Mouse (Mus musculus): Measurements from ENCODE around the gene Jak3.
"Not testable (repeated sequence)": the region's sequence is repeated elsewhere in the genome, so short reads cannot be mapped to it uniquely, and the experiment has no call there.

The Jak3 gene

DNA sequence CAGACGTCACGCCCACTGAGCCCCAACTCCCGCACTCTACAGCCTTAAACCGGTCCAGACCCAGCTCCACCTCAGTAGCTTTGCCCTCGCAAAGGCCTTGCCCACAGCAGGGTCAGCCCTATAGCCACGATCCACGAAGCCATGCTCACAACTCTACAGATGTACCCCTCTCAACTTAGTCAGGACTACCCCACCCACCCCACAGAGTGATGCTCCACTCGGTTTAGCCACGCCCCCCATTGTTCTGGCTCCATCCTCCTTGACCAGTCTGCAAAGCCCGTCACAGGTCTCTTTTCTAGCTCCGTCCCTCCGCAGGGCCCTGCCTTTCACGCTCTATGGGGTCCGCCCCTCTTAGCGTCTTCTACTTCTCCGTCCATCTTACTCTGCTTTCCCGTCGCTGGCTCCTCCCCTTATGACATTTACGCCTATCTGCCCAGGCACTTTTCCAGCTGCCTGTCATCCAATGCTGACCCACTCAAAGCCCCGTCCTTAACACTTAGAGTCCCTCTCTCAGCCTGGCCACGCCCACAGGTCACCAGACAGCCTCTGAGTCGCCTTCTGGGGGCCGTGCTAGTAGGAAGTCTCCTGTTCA lies 10.1 kb downstream of the Jak3 start:
- DNase-seq (ENCODE audit: low spot score): no peak

DNA sequence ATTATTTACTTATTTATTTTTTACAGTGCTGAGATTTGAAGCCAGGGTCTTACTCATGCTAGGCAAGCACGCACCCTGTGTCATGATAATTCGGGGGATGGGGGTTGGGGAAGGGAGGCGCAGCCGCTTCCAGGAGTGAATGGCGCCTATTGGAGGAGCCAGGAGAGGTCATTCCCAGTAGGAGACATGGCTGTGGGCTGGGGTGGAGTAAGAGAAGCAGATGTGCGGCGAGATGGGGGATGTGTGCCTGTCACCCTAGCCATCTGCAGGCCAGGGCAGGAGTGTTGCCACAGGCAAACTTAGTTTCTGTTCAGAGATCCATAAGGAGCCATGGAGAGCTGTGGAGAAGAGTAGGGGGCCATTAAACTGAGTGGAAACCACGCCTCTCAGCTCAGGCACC lies 11.5 kb downstream of the Jak3 start:
- DNase-seq (ENCODE audit: low spot score): no peak

DNA sequence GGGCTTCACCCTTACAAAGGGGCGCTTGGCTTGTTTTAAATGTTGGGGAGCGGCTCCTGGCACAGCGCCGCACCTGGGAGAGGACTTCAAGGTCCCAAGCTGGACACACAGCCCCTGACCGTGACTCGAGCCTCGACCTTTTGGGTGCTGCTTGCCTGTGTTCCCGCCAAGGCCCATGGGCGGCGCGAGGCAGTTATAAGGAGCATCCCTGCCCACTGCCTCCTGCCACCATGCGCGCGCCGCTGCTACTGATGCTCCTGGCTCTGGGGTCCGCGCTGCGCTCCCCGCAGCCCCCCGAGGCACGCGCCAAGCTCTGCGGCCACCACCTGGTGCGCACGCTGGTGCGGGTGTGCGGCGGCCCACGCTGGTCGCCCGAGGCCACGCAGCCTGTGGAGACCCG lies 12.9 kb downstream of the Jak3 start, which contains the start of gene Insl3:
TSS of gene Insl3 (plus strand) at position 187 of the 400 bp plus-strand sequence.
- DNase-seq (ENCODE audit: low spot score): no peak

DNA sequence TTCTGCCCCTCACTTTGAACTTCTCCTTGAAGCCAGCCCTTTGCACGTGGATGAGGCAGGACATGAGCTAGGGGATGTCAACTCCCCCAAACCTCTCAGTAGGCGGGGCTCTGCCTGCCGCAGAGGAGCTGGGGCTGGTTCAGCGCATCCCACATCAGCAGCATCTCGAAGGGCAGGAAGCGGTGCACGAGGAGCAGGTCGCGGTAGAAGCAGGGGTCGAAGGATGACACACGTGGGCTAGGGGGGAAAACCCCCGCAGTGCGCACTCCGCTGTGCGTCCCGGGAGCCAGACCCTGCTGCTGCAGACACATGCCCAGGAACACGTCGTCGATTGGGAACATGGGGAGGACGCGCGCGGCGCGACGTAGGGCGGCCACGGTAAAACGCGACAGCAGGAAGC lies 16.4 kb downstream of the Jak3 start:
- no peak for DNase-seq (ENCODE audit: low spot score)

DNA sequence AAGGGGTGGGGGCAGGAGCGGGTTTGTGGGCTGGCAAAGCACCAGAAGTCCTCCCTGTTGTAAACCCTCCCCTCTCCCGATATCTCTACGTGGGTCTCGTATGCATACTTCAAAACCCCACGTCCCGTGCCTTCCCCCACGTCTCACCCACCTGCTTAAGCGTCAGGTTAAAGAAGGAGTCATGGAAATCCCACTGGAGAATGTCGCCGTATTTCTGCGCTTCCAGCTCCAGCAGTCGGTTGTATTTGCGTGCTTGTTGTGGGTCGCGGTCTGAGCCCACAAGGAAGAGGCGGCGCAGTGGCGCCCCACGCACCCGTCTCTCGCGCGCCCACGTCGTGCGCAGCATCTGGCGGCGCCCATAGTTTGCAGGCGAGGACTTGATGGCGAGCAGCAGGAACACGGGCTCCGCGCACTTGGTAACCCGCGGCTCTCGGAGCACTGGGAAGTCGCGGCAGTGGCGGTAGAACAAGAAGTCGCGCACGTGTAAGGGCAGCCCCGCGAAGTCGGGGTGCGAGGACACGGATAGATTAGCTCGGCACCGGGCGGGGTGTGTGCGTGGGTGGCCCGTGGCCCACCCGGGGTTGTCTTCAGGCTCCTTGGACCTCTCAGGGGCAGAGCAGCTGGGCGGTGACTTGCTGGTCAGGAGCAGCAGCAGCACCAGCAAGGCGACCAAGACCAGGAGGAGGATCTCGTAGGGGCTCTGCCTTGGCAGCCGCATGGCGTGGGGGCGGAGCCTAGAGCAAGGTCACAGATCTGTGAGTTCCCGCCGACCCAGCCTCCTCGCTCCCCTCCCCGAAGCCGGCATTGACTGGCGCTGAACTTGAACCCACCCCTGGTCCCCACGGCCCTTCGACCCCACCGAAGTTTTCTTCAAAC lies 17.3 kb downstream of the Jak3 start:
- DNase-seq (ENCODE audit: low spot score): no peak

DNA sequence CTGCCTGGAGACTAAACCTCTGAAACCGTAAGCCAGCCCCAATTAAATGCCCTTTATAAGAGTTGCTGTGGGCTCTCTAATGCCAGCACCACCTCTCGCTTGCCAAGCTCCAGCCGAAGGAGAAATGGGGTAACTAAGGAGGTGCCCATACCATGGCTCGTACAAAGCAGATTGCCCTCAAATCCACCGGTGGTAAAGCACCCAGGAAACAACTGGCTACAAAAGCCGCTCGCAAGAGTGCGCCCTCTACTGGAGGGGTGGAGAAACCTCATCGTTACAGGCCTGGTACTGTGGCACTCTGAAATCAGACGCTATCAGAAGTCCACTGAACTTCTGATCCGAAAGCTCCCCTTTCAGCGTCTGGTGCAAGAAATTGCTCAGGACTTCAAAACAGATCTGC lies 19.4 kb downstream of the Jak3 start:
- not testable (repeated sequence) for DNase-seq (ENCODE audit: low spot score)

DNA sequence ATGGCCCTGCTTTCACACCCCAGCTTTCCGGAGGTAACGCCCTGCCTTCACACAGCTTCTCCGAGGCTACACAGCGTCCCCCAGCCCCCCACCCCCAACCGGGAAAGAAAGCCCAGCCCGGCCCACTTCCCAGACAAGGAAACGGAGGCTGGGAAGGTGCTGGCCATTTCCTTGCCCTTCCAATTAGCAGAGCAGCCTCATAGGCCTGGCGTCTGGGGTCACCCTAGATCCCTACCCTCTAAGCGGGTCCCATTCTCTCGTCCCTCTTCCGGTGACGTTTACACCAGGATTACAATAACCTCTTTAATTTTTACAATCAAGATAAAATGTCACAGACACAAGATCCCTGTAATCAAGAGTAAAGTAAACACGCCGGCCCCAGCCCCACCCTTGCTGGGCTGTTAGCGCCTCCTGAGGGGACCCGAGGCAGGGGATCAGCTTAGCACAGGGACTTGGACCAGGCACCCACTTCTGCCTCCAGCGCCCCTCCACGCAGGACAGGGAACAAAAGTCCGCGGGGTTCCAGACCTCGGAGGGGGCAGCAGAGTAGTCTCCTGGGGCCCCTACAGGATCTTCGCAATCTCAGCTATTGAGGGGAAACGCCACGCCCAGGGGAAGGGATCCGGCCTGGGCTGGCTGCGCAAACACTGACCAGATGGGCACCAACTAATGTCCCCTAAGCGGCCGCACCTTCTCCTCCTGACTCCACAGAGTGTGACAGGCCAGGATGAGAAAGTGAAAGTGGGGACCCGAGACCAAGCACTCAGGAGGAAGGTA lies 24.6 kb downstream of the Jak3 start:
- peak; percentile 45 for DNase-seq (ENCODE audit: low spot score)

DNA sequence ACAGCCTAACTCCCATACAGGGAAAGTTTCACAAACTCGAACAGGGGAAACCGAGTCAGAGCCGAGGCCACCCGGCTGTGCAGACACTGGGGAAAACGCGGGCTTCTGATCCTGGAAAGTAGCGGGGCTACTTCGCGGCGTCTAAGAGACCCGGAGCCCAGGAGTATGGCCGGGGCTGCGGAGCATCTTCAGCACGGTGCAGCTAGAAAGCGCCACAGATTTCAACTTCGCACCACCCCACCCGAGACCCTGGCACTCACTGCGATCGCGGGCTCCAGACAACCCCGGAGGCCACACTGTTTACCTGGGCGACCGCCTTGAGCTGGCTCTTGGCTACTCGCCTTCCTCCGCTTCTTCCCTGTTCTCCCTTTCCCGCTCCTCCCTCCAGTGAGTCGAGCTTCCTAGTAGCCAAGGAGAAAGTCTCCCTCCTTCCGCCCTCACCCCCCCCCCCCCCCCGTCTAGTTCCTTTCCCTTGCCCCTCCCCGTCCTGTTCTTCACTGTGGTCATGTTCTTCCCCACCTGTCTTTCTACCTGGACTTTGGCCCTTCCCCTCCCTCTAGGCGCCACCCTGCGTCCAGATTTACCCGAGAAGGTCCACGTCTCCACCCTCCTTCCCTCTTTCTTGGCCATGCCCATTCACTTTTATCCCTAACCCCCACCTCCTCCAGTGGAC lies 25.5 kb downstream of the Jak3 start, which contains the start of gene B3gnt3:
TSS of gene B3gnt3 (minus strand) at position 376 of the 673 bp plus-strand sequence.
- no peak for DNase-seq (ENCODE audit: low spot score)

DNA sequence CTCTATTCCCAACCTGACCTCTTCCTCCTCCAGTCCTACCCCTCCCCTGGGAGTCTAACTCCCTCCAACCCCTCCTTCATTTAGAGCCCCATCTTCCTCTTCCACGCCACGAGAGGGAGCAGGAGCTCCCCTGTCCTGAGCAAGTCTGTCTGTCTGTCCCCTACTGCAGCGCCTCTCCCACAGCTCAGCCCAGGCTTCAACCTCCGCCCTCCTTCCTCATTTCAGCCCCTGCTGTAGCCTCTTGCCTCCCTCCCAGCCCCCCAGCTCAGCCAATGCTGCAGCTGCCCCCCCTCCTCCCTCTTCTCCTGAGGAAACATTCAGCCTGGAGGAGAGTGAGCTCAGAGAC lies 26.0 kb downstream of the Jak3 start:
- DNase-seq (ENCODE audit: low spot score): no peak

DNA sequence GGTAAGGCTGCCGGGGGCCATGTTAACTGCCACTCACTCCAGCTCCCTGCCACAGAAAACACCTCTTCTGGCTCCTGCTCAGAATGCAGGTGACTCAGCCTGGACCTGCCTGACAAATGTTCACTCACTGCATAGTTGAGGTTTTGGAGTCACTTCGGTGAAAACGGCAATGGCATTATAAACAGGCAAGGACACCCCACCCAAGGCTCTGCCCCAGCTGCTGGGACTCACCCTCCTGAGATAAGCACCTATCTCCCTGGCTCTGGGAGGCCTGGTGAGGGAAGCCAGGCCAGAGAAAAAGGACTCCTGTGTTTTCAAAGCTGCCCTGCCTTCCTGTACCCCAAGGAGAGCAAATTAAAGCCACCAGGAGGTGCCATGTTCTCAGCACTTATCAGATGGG lies 26.8 kb downstream of the Jak3 start:
- DNase-seq (ENCODE audit: low spot score): no peak

DNA sequence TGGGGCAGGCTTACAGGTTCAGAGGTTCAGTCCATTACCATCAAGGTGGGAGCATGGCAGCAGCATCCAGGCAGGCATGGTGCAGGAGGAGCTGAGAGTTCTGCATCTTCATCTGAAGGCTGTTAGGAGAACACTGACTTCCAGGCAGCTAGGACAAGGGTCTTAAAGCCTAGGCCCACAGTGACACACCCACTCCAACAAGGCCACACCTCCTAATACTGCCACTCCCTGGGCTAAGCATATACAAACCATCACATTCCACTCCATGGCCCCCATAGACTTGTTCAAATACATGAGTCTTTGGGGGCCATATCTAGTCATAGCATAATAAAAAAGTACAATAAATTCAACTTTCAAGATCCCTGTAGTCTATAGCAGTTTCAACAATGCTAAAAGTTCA lies 27.3 kb downstream of the Jak3 start:
- DNase-seq (ENCODE audit: low spot score): not testable (repeated sequence)

DNA sequence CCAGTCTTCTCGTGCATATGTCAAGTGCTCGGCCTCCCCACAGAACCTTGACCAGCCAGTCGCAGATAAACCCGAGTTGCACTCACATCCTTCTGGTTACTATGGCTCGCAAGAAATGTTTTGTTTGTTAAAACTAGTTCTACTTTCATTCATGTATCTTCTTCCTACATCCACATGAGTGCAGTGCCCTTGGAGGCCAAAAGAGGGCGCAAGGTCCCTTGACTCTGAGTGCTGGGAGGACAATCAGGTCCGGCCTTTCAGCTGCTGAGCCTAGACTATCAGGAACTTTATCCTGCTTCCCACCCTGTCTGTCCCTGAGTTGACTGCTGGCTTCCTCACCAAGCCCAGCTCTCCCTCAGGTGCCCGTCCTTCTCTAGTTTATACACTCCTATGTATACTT lies 31.8 kb downstream of the Jak3 start:
- peak; percentile 31 for DNase-seq (ENCODE audit: low spot score)

DNA sequence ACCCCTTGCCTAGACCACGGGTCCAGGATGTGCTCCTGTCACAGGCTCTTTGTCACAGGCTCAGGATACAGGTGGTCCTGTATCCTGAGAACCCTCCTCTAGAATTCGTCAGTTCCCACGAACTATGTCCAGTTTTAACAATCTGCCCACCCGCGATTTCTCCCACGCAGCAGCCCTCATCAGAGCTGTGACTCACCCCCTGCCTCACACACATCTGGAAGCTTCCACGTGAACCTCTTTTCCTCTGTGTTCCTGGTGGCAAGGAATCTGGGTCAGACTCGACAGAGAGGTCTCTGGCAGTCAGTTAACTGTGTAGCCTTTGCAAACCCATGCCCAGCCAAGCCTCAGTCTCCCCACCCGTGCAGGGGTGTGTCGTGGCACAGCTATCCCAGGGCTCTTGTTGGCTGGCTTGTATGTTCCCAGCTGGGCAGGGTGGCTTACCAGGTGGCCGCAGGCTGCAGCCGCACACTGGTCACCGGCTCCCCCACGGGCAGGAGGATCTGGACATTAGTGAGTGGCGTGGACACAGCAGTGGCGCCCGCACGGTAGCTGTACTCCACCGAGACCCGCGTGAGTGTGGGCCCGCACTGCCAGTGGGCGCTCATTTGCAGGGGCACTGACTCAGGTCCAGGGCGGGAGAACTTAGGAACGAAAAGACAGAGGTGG lies 33.2 kb downstream of the Jak3 start:
- DNase-seq (ENCODE audit: low spot score): no peak

DNA sequence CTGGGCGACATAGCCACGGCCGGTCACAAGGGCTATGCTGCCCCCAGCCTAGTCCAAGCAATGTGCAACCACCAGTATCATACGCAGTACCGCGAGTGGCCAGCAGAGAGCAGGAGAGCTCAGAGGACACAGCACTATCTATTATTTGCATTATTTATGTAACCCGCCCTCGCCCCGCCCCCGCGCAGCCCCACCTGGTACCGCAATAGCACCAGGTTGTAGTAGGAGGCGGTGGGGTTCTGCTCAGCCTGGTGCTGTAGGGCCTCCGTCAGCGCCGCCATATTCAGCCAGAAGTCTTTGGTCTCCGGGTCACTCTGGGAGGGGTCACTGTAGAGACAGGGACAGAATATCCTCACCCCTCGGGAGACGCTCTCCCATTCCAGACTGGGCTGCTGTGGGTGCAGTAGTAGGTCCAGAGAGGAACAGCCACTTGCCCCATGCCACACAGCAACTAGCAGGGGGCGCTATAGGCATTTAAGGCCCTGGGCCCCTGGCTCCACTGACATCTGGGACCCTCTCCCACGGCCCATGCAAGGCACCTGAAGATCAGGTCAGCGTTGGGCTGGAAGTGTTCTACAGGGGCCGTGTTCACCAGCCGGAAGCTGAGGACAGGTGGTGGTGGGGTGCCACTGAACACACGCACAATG lies 33.8 kb downstream of the Jak3 start:
- DNase-seq (ENCODE audit: low spot score): peak; percentile 79

DNA sequence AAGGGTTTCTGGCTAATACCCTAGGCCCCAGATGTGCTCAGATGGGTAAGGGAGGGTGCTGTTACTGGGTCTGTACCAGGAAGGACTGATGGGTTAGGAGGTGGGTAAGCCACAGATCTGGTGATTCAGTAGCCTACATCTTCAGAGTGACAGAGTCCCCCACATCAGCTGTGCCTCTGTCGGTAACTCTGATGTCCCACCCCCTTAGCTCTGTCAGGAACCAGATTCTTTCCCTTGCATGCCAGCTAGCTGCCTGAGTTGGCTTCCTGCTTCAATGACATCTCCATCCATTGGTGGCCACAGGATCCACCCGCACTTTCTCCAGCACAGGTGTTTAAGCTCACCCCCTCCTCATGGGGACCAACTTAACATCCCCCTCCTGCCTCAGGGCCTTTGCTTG lies 35.5 kb downstream of the Jak3 start:
- no peak for DNase-seq (ENCODE audit: low spot score)

DNA sequence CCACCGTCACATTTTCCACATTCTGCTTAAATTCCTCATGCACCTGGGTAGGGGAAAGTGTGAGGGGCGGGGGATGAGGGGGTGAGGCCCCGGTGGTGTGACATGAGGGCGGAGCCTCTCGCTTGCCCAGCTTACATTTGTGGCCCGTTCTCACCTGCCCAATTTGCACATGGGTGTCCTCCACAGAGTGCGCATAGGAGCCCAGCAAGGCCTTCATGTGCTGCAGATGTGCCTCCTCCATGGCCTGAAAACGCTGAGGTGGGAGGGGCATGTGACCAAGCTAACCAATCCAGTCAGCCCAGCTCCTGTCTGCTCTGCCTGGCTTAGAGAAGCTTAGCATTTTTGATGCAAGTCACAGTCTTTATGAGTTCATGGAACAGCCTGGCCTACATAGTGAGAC lies 39.4 kb downstream of the Jak3 start:
- no peak for DNase-seq (ENCODE audit: low spot score)

DNA sequence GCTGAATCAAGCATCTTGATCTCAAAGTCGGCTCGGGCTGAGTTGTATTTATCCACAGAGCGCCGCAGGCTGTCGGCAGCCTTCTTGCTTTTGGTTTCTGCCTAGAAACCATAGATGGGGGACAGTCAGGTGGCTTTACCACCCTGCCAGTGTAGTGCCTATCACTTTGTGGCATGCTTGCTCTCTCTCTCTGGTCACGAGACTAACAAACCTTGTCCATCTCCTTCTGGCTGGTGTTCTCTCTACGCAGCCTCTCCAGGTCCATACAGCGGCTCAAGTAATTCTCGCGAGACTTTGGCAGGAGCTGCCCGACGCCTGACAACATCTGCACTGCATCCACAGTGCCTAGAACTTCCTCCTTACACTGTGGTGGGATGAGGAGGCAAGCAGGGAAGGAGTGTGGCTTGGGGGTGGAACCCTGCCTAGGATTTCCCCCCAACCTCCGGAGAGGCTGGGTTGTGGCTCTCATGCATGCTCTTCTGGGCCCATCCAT lies 40.5 kb downstream of the Jak3 start:
- DNase-seq (ENCODE audit: low spot score): no peak

DNA sequence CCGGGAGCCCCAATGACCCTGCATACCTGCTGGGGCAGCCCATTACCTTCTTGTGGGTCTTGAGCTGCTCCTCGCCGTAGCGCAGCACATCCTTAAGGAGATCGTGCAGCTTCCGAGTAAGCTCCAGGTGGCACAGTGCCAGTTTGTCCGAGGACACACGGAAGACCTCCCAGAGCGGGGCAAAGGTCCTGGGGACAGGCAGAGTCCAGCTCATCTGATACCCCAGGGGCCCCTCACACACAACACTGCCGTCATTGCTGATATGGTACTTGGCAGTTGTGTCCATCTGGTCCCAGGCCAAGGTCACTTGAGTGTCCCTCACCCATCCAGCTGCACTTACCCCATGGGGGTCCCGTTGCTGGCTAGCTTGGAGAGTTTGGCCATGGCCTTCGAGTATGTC lies 41.0 kb downstream of the Jak3 start:
- no peak for DNase-seq (ENCODE audit: low spot score)

DNA sequence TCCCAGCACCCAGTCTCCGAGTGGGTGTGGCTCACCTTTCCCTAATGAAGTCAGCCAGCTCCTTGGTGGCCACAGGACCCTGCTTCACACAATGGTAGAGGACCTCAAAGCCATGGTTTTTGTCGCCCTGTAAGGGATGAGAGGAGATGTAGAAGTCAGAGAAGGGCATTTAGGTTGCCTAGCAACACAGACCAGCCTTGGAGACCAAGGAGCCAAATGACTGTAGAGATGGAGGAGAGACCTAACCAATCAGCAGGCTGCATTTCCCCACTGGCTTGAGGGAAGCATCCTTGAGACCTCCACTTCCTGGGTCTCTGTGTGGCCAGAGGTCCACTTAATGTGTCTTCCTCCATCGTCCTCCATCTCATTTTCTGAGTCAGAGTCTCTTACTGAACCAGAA lies 42.2 kb downstream of the Jak3 start:
- no peak for DNase-seq (ENCODE audit: low spot score)

DNA sequence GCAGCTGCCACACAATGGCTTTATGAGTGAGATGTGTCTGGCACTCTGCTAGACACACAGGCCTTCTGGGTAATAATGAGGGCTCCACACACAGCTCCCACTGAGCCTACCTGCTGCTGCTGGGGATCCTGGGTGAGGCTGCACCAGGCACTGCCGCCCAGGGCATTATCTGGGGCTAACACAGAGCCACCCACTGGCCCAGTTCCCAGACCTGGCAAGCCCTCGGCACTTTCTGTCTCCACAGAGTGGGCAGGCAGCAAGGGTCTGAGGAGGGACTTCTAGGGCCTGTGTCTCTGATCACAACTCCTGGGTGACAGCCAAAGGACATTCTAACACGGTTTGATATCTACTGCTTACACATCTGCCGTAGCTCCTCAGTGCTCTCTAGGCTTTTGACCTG lies 43.1 kb downstream of the Jak3 start:
- DNase-seq (ENCODE audit: low spot score): no peak

DNA sequence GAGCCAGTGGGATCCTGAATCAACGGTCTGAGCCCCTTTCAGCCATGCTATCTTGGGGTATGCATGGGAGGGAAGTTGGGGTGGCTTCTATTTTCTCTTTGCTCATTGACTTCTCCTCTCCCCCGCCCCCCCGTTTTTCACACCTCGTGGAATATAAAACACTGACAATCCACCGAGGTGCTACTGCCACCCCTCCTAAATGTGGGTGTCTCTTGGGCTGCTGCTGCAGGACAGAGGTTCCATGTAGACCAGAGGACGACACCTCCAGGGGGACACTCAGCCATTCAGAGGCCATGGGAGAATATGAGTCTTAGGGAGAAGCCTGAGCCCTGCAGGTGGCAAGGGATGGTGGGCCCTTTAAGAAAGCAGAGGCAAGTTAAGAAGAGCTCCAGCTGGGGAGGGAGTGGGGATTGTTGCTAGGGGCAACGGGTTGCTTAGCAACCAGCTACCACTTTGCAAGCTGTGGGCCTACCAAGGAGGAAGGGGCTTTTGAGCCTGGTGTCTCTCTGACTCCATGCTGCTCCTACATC lies 43.9 kb downstream of the Jak3 start:
- no peak for DNase-seq (ENCODE audit: low spot score)
